Mouse (Mus musculus) ES-E14 (cell line): ENCODE results near the gene Mrps27. TPM values are rescaled to one million over a fixed set of nuclear protein-coding genes. Genes with fewer than 3 reads are reported as not detected.
"Not testable (repeated sequence)": the region's sequence is repeated elsewhere in the genome, so short reads cannot be mapped to it uniquely, and the experiment has no call there.

Experiments used
- DNase-seq: peaks from one replicate; pipeline ENCODE4 v3.0.0-alpha.2; 2013; ENCODE audit warnings: low read depth, low spot score
- H3K27ac ChIP-seq: 2 replicates; pipeline ENCODE4 v1.5.1; 2012; ENCODE audit warnings: low read depth, mild to moderate bottlenecking, low read length, moderate library complexity, mixed read lengths; ENCODE audit not compliant: poor library complexity, insufficient read depth, severe bottlenecking
- H3K36me3 ChIP-seq: 2 replicates; pipeline ENCODE4 v1.6.1; 2012; ENCODE audit warnings: mild to moderate bottlenecking, low read length, moderate library complexity, mixed read lengths; ENCODE audit not compliant: control insufficient read depth, poor library complexity, insufficient read depth, severe bottlenecking
- H3K4me1 ChIP-seq, 2 experiments: fragments of 150-350 bp in 1 of 2; sonication (generic) in 1 of 2; 2 replicates each; pipeline ENCODE4 v1.6.1; 2012; ENCODE audit warnings: low read length in 2 of 2, mild to moderate bottlenecking in 1 of 2, mixed read lengths in 1 of 2; ENCODE audit not compliant: control insufficient read depth in 2 of 2, insufficient read depth in 2 of 2, poor library complexity in 1 of 2
- H3K4me3 ChIP-seq, 2 experiments: fragments of 150-350 bp in 1 of 2; sonication (generic) in 1 of 2; 2 replicates each; pipeline ENCODE4 v1.5.1; 2012; ENCODE audit warnings: low read length in 2 of 2, low read depth in 1 of 2, mild to moderate bottlenecking in 1 of 2, mixed read lengths in 1 of 2; ENCODE audit not compliant: insufficient read depth in 1 of 2, poor library complexity in 1 of 2, severe bottlenecking in 1 of 2
- H3K9ac ChIP-seq: 2 replicates; pipeline ENCODE4 v1.6.1; 2012; ENCODE audit warnings: low read depth, mild to moderate bottlenecking, low read length, mixed read lengths; ENCODE audit not compliant: poor library complexity, insufficient read depth, severe bottlenecking
- H3K9me3 ChIP-seq: fragments of 150-350 bp; sonication (generic); 2 replicates; pipeline ENCODE4 v1.6.1; 2012; ENCODE audit warnings: low read depth, mild to moderate bottlenecking, low read length; ENCODE audit not compliant: control insufficient read depth, insufficient read depth
- CHD2 ChIP-seq: IDR thresholded peaks from 2 replicates; pipeline ENCODE4 v1.6.1; 2014; ENCODE audit warnings: mild to moderate bottlenecking, low read depth, low read length, inconsistent platforms
- HCFC1 ChIP-seq: IDR thresholded peaks from 2 replicates; pipeline ENCODE4 v1.6.1; 2012; ENCODE audit warnings: low read length, inconsistent platforms, borderline replicate concordance; ENCODE audit not compliant: insufficient read depth
- MAFK ChIP-seq: IDR thresholded peaks from 2 replicates; pipeline ENCODE4 v1.6.1; 2014; ENCODE audit warnings: mild to moderate bottlenecking, low read depth, low read length, inconsistent platforms; ENCODE audit not compliant: insufficient read depth
- ZC3H11A ChIP-seq: IDR thresholded peaks from 2 replicates; pipeline ENCODE4 v1.6.1; 2012; ENCODE audit warnings: low read depth, mild to moderate bottlenecking, inconsistent platforms, low read length, borderline replicate concordance
- ZNF384 ChIP-seq: IDR thresholded peaks from 2 replicates; pipeline ENCODE4 v1.6.1; 2012; ENCODE audit warnings: low read depth, low read length, inconsistent platforms
- in situ Hi-C, 2 experiments: fragments of 600-800 bp; cut with MboI; formaldehyde crosslinking; loops; one replicate each; pipeline ENCODE4 v1.15.1; 2025; ENCODE audit warnings: low sequenced_read_pairs in 2 of 2, inconsistent platforms in 1 of 2; ENCODE audit not compliant: unreplicated experiment in 2 of 2
- total RNA-seq: library from RNA; depleted of rRNA; stranded (reverse); fragments of 300-350 nt; gene quantifications from 2 replicates; pipeline ENCODE4 v1.2.3, GENCODE M21; 2012

Mrps27 gene
- total RNA-seq, 1 experiment: 34.5 TPM

GRCm38 (mm10) chr13:99323632-99324336 is 20.8 kb upstream of the Mrps27 start:
- no peaks in the 10 kb centered on the region for H3K9me3 ChIP-seq
- peaks cover 43% of the 10 kb centered on the region for H3K36me3 ChIP-seq
- H3K9ac ChIP-seq: no peak overlapping the region
- 0 out of 4 replicates have a peak, but pooled peaks cover 0 to 3% of the 10 kb centered on the region in 2 experiments for H3K4me1 ChIP-seq
- no peak overlapping the region for H3K4me3 ChIP-seq
- no peak for DNase-seq
- no peak overlapping the region for H3K27ac ChIP-seq
- TF ChIP-seq CHD2: no peak
- TF ChIP-seq HCFC1: no peak
- no peak for TF ChIP-seq ZNF384
- no peak for TF ChIP-seq MAFK
- no peak for TF ChIP-seq ZC3H11A
- in situ Hi-C loops: no loop called here

- DNase-seq, H3K9me3 ChIP-seq, H3K4me3 ChIP-seq, H3K27ac ChIP-seq, H3K4me1 ChIP-seq, H3K9ac ChIP-seq, in situ Hi-C loops: not testable (repeated sequence)
- H3K36me3 ChIP-seq: peaks cover 45% of the 10 kb centered on the region
Measured at GRCm38 (mm10) chr13:99324337-99324685, 20.3 kb upstream of the Mrps27 start.

- Histone ChIP-seq H3K36me3 (peaks cover 35% of the 10 kb centered on the region), H3K27ac (no peak overlapping the region), H3K9ac (no peak overlapping the region), H3K4me3 (no peak overlapping the region), H3K9me3 (no peaks in the 10 kb centered on the region), H3K4me1 (no peaks in the 10 kb centered on the region)
- DNase-seq: peak; percentile 26
- in situ Hi-C loops: no loop called here
- TF ChIP-seq HCFC1 (no peak), MAFK (no peak), ZC3H11A (no peak), ZNF384 (no peak), CHD2 (no peak)
Measured at GRCm38 (mm10) chr13:99331255-99331654, 13.3 kb upstream of the Mrps27 start.

- in situ Hi-C loops: no loop called here
- H3K36me3 ChIP-seq: peaks cover 41% of the 10 kb centered on the region
- no peak for DNase-seq
- H3K4me1 ChIP-seq: no peaks in the 10 kb centered on the region
- H3K9me3 ChIP-seq: no peaks in the 10 kb centered on the region
- H3K4me3 ChIP-seq: no peak overlapping the region
- no peak overlapping the region for H3K27ac ChIP-seq
- H3K9ac ChIP-seq: no peak overlapping the region
- TF ChIP-seq ZNF384: no peak
Measured at GRCm38 (mm10) chr13:99337510-99337909, 7.1 kb upstream of the Mrps27 start.

- no peaks in the 10 kb centered on the region for H3K4me1 ChIP-seq
- no peak overlapping the region for H3K9ac ChIP-seq
- H3K27ac ChIP-seq: no peak overlapping the region
- peaks cover 26% of the 10 kb centered on the region for H3K36me3 ChIP-seq
- no peak overlapping the region for H3K4me3 ChIP-seq
- TF ChIP-seq MAFK (no peak), ZNF384 (no peak), HCFC1 (no peak), CHD2 (no peak), ZC3H11A (no peak)
- in situ Hi-C loops: no loop called here
- H3K9me3 ChIP-seq: no peaks in the 10 kb centered on the region
- DNase-seq: no peak
Measured at GRCm38 (mm10) chr13:99341504-99341903, 3.1 kb upstream of the Mrps27 start.
